Mouse (Mus musculus): ENCODE measurements around the gene Tmigd3. TPM values are rescaled to one million over a fixed set of nuclear protein-coding genes. Genes with fewer than 3 reads are reported as not detected.

Gene Tmigd3
- total and polyA plus RNA-seq, 3 experiments, result 0.25 TPM; not detected in 2

DNA sequence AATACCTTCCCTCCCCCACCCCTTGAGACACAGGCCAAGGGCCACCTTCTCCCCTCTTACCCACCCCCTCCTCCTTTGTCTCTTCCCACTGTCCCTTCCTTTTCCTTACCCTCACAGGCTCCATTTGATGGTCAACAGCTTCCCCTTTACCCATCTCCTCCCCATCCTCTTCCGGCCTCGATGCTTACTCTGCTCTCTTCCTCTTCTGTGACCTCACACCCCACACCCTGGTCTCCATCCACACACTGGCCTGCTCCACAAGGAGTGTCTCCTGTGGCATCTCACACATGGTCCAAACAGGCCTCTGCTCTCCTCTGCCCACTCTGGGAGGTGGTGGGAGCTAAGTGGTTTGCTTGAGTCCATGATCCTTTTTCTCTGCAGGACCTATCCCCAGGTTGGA, 7.2 kb downstream of the Tmigd3 start:
- dilution Hi-C loops (cut with MboI; ENCODE audit: extremely low pct_ligation_motif_present, extremely low pct_unique_long_range_greater_than_20kb, low sequenced_read_pairs) (no loop called here), in situ Hi-C loops (cut with MboI; ENCODE audit: low pct_ligation_motif_present, low pct_unique_long_range_greater_than_20kb, low sequenced_read_pairs) (no loop called here)
- Histone ChIP-seq H3K4me3 (replicated peaks in 1 of 3; ENCODE audit: low read depth in 2 of 3, low read length in 2 of 3, poor library complexity in 1 of 3) (no peak overlapping the region), H3K4me2 (ENCODE audit: insufficient read depth, low read depth, poor library complexity, severe bottlenecking) (no peak overlapping the region), H3K9me3 (replicated peaks; ENCODE audit: low read length) (no peaks in the 10 kb centered on the region), H3K4me1 (ENCODE audit: control insufficient read depth in 1 of 2, insufficient read depth in 2 of 2) (peaks cover 3 to 7% of the 10 kb centered on the region in 2 experiments; a peak in 3 of 4 replicates), H3K27ac (ENCODE audit: insufficient read depth, low read depth) (no peak overlapping the region), H3K79me2 (replicated peaks; ENCODE audit: control insufficient read depth, extremely low read depth, insufficient read depth, poor library complexity, severe bottlenecking) (no peaks in the 10 kb centered on the region), H3K27me3 (replicated peaks) (no peaks in the 10 kb centered on the region), H3K36me3 (replicated peaks in 1 of 2; ENCODE audit: control insufficient read depth in 1 of 2, insufficient read depth in 1 of 2, low read length in 1 of 2) (no peaks in the 10 kb centered on the region), H3K9ac (ENCODE audit: insufficient read depth, low read depth) (no peak overlapping the region)
- TF ChIP-seq MAX (IDR thresholded peaks at IDR 0.05; ENCODE audit: low read length) (no peak), MAZ (IDR thresholded peaks at IDR 0.05; ENCODE audit: low read depth, low read length) (no peak), ZKSCAN1 (IDR thresholded peaks at IDR 0.05; ENCODE audit: borderline replicate concordance, low read depth, low read length) (no peak), MYC (IDR thresholded peaks at IDR 0.05; ENCODE audit: low read depth, low read length) (no peak), ZC3H11A (IDR thresholded peaks at IDR 0.05; ENCODE audit: low read depth, low read length) (no peak), NRF1 (IDR thresholded peaks at IDR 0.05; ENCODE audit: low read depth, low read length) (no peak), MEF2A (IDR thresholded peaks at IDR 0.05; ENCODE audit: borderline replicate concordance, low read depth, low read length) (no peak), EP300 (IDR thresholded peaks at IDR 0.05; ENCODE audit: low read length) (no peak), SIN3A (IDR thresholded peaks at IDR 0.05; ENCODE audit: low read length) (no peak), USF2 (conservative IDR thresholded peaks at IDR 0.05; ENCODE audit: low read depth, low read length) (no peak), MXI1 (IDR thresholded peaks at IDR 0.05; ENCODE audit: low read depth, low read length) (no peak), PAX5 (IDR thresholded peaks at IDR 0.05; ENCODE audit: low read length) (no peak), ETS1 (conservative IDR thresholded peaks at IDR 0.05; ENCODE audit: low read depth, low read length) (no peak), CHD1 (IDR thresholded peaks at IDR 0.05; ENCODE audit: low read depth, low read length) (no peak), MAFK (IDR thresholded peaks at IDR 0.05; ENCODE audit: insufficient replicate concordance, low read length) (no peak), NELFE (IDR thresholded peaks at IDR 0.05; ENCODE audit: low read depth, low read length) (no peak), RAD21 (IDR thresholded peaks at IDR 0.05; ENCODE audit: low read depth, low read length) (no peak), POLR2A (IDR thresholded peaks at IDR 0.05; ENCODE audit: low read depth, low read length) (no peak), JUN (IDR thresholded peaks at IDR 0.05; ENCODE audit: insufficient read depth, low read depth, low read length) (no peak), KAT2A (IDR thresholded peaks at IDR 0.05; ENCODE audit: insufficient replicate concordance, low read length) (no peak)
- DNase-seq (ENCODE audit: extremely low read depth), result no peak

DNA sequence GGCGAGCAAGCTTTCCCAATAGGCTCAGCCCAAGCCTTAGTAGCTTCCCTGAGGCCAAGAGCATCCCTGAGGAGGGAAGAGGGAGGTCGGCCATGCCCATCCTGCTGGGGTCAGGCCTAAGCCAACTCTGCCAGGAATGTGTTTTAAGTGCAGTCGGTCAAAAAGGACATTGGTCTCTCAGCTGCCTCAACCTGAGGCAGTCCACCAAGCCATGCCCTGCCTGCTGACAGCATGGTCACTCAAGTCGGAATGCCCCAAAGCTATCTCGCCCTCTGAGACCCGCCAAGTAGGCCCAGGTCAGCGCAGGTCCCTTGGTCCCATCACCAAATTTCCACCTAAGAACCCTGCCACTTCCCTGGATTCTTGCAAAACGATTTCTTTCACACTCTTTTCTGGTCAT, 8.0 kb downstream of the Tmigd3 start:
- dilution Hi-C loops (cut with MboI; ENCODE audit: extremely low pct_ligation_motif_present, extremely low pct_unique_long_range_greater_than_20kb, low sequenced_read_pairs) (no loop called here), in situ Hi-C loops (cut with MboI; ENCODE audit: low pct_ligation_motif_present, low pct_unique_long_range_greater_than_20kb, low sequenced_read_pairs) (no loop called here)
- no peak overlapping the region for H3K27ac ChIP-seq (ENCODE audit: insufficient read depth, low read depth)
- H3K27me3 ChIP-seq (replicated peaks), result no peaks in the 10 kb centered on the region
- DNase-seq (ENCODE audit: extremely low read depth), result no peak
- H3K9ac ChIP-seq (ENCODE audit: insufficient read depth, low read depth), result no peak overlapping the region
- no peak for TF ChIP-seq NELFE (IDR thresholded peaks at IDR 0.05; ENCODE audit: low read depth, low read length)
- no peak for TF ChIP-seq BHLHE40 (IDR thresholded peaks at IDR 0.05; ENCODE audit: low read depth, low read length)
- TF ChIP-seq ZNF384 (IDR thresholded peaks at IDR 0.05; ENCODE audit: low read depth, low read length), result no peak
- H3K4me2 ChIP-seq (ENCODE audit: insufficient read depth, low read depth, poor library complexity, severe bottlenecking), result no peak overlapping the region
- H3K4me3 ChIP-seq (replicated peaks in 1 of 3; ENCODE audit: low read depth in 2 of 3, low read length in 2 of 3, poor library complexity in 1 of 3), result no peak overlapping the region
- H3K79me2 ChIP-seq (replicated peaks; ENCODE audit: control insufficient read depth, extremely low read depth, insufficient read depth, poor library complexity, severe bottlenecking), result no peaks in the 10 kb centered on the region
- H3K36me3 ChIP-seq (replicated peaks in 1 of 2; ENCODE audit: control insufficient read depth in 1 of 2, insufficient read depth in 1 of 2, low read length in 1 of 2), result no peaks in the 10 kb centered on the region
- peaks cover 3 to 7% of the 10 kb centered on the region in 2 experiments; a peak in 3 of 4 replicates for H3K4me1 ChIP-seq (ENCODE audit: control insufficient read depth in 1 of 2, insufficient read depth in 2 of 2)
- no peaks in the 10 kb centered on the region for H3K9me3 ChIP-seq (replicated peaks; ENCODE audit: low read length)

Measured in CH12.LX (cell line).